Mouse (Mus musculus): ENCODE data around the gene Myrip. TPM values are rescaled to one million over a fixed set of nuclear protein-coding genes. Genes with fewer than 3 reads are reported as not detected.
A peak's percentile ranks its signal among the peaks of the same experiment; 100 is the strongest.
"Not testable (repeated sequence)": the region's sequence is repeated elsewhere in the genome, so short reads cannot be mapped to it uniquely, and the experiment has no call there.

Myrip gene
- total RNA-seq, 2 experiments from 2014 or later, result 0.46 TPM; not detected in 1

DNA sequence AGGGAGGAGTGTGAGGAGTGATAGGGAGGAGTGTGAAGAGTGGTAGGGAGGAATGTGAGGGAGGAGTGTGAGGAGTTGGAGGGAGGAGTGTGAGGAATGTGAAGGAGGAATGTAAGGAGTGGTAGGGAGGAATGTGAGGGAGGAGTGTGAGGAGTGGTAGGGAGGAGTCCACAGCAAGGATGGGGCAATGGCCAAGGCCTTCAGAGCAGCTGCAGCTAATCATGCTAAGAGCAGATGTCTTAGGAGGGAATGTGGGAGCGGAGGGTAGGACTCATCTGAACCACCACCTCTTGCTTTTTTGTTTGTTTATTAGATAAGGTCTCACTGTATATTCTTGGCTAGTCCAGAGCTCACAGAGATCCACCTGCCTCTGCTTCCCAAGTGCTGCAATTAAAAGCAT, 66.2 kb downstream of the Myrip start:
- no peak for ATAC-seq (replicated peaks; ENCODE audit: poor library complexity, severe bottlenecking)

DNA sequence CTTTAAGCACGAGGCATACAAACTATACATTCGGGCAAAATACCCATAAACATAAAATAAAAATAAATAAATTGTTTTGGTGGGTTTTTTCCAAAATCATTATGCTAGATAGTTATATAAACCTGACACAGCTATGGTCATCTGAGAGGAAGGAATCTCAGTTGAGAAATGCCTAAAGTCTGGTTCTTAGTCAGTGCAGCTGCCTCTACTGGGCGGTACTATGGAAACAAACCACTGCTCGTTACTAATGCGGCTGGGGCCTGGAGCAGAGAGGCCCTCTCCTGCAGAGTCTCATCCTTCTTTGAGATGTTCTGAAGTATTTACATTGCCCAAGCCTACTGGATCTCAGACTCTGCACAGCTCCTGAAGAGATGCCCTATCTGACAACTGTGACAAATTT, 70.3 kb downstream of the Myrip start:
- no peak for ATAC-seq (replicated peaks; ENCODE audit: poor library complexity, severe bottlenecking)

DNA sequence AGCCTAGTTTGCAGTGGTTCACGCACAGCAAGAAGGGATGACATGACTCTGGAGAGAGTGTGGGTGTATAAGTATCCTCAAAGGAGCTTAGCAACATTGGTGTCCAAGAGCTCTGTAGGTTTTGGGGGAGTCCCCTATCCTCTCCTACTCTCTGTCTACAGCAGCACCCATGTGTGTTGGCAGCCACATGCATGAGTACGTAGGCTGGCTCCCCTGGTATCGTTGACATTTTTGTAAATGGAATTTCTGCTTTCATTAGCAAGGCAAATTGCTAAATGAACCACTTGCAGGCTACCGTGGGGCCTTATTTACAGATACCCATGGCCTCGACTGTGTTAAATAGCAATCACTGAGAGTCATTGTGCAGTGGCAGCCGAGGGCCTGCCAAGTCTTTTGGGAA, 71.0 kb downstream of the Myrip start:
- ATAC-seq (replicated peaks; ENCODE audit: poor library complexity, severe bottlenecking), result no peak

DNA sequence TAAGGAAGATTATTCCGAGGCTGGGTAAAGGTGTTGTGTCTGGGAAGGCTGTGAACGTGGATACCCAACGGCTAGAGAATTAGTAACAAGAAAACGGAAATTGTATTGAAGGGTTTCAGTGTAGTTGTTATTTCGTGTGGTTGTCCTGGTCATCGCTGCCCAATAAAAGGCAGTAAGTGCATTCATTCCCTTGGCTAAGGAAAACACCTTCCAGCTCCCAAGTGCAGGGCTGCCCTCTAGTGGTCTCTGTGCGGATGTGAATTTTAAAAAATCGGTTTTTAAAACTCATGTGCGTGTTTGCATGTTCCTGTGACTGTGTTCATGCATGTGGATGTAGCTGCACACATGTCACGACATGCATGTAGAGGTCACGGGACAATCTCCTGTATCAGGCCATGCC, 76.4 kb downstream of the Myrip start:
- ATAC-seq (replicated peaks; ENCODE audit: poor library complexity, severe bottlenecking), result peak; percentile 40; the same call in 1 of the 2 replicates

DNA sequence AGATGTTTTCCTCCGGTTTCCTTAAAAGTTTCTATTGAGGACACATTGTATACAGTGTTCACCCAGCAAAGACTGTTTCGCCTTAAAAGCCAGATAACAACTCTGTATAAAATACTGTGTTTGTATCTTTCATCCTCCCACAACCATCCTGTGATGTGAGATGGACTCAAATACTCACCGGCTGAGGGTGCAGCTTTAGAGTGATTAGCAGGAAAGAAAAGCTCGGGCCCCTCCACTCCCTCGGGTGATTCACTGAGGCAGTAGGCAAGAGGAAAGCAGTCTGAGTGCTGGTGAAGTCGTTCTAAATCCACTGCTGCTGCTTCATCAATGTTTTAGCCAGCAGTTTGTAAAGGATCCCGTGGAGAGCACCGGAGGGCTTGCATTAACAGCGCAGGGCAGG, 93.9 kb downstream of the Myrip start:
- ATAC-seq (replicated peaks; ENCODE audit: poor library complexity, severe bottlenecking), result no peak

DNA sequence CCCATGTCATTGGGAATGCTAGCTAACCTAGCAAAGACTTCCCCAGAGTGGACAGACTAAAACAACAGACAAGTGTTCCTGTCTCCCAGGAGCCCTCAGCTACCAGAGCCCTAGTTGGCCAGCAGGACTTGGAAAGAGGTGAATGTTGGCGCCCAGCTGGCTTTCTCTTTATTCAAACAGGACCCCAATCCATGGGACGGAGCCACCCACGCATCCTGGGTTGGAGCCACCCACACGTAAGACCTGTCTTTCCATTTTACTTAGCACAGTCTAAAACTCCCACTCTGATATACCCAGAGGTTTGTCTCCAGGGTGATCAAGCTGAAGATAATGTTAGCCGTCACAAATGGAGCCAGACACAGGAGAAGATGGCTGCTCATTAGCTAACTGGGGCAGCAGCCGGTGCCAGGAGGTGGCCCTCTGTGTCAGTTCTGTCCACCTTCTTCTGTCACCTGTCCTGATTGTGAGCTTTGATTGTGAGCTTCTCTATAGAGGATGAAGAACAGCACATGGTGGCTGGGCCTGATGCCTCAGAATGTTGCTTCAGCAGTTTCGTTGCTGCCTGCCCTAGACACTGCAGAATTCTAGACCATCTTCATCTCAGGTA, 95.4 kb downstream of the Myrip start:
- no peak for ATAC-seq (replicated peaks; ENCODE audit: poor library complexity, severe bottlenecking)

DNA sequence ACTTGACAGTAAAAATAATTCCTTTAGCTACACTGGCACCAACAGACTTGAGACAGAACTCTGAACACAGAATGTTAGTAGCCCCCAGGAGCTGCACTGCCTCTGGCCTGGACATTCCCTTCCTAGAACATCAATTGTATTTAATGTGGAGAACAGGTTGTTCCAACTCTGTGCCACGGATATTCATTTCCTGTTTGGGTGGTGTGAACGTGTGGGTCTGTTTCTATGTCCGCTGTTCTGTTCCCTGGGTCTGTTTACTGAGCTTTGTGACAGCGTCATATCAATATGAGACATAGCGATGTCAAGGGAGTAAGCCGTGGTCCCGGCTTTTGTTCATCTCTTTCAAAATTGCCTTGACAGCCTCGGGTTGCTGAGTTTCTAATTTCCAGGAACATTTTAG, 97.0 kb downstream of the Myrip start:
- no peak for ATAC-seq (replicated peaks; ENCODE audit: poor library complexity, severe bottlenecking)

DNA sequence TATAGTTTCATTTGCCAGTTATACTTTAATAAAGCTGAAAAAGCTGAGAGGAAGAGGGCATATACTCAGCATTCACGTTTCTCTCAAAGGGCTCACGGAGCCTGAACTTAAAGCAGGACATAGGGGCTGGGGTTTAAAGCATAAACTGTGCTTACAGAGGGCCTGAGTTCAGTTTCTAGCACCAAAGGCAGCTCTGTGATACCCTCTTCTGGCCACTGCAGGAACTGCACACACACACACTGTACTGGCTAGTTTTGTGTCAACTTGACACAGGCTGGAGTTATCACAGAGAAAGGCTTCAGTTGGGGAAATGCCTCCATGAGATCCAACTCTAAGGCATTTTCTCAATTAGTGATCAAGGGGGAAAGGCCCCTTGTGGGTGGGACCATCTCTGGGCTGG, 98.2 kb downstream of the Myrip start:
- not testable (repeated sequence) for ATAC-seq (replicated peaks; ENCODE audit: poor library complexity, severe bottlenecking)

DNA sequence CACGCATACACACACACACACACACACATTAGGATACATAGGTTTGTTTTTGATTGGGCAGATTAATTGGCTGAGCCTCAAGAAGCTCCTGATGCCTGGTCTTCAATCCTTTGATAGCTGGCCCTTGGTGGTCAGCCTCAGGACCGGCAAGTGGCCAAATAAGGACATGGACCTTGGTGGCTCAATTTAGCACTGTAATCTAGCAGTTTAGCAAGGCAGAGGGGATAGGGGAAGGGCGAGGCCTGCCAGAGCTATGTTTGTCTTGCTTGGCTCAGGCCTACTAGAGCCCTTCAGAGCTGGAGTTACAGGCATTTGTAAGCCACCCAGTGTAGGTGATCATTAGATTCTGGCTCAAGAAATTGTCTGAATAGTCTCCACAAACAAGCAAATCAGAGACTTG, 101.1 kb downstream of the Myrip start:
- no peak for ATAC-seq (replicated peaks; ENCODE audit: poor library complexity, severe bottlenecking)

DNA sequence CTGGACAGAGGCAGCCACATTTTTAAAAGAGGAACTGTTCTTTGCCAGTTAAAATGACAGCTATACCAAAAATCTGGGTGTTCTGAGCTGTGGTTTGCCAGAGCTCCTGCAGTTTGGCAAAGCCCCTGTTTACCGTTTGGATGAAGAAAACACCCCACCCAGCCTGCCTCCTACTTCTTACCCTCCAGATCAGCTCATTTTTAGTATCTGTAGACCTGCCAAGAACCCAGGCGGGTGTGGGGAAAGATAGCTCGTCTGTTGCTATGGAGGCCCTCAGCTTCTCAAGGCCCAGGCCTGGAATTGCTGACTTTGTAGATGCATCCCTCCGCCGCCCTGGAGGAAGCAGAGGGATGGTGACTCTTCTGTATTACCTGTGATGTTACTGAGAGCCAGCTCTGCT, 102.3 kb downstream of the Myrip start:
- ATAC-seq (replicated peaks; ENCODE audit: poor library complexity, severe bottlenecking), result no peak

DNA sequence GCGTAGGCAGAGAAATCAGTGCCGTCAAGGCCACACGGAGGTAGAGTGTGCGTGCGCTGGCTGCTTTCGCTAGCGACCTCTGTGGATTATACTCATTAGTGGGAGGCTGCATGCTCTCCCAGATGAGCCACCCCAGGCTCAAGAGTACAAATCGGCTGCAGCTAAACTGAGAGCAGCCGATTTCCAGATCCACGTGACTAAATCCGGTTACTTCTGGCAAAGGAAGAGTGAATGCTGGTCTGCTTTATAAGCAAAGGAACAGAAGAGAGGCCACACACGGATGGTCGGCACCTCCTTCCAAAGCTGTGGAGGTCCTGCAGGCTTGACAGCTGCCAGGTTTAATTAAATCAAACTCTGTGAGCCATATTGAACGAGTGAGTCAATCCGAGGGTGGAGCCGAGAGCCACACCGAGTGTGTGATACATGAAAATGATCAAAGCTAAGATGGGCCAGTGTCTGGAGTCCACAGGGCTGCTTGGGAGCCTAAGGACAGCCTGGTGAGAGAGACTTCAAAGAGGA, 108.4 kb downstream of the Myrip start:
- no peak for ATAC-seq (replicated peaks; ENCODE audit: poor library complexity, severe bottlenecking)

DNA sequence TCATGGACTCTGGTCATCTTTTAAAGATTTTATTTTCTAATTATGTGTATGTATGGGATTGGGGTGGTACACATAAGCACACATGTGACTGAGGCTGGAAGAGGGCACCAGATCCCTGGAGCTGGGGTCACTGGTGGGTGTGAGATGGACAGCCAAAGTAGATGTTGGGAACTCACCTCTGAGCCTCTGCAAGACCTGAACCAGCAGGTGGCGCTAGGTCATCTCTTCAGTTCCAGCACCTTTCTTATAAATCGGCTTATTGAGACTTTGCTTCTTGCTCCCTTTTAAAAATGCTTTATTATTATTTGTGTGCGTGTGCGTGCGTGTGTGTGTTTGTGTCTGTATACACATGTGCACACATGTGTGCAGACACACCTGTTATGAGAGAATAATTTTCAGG, 109.1 kb downstream of the Myrip start:
- ATAC-seq (replicated peaks; ENCODE audit: poor library complexity, severe bottlenecking), result peak; percentile 46

DNA sequence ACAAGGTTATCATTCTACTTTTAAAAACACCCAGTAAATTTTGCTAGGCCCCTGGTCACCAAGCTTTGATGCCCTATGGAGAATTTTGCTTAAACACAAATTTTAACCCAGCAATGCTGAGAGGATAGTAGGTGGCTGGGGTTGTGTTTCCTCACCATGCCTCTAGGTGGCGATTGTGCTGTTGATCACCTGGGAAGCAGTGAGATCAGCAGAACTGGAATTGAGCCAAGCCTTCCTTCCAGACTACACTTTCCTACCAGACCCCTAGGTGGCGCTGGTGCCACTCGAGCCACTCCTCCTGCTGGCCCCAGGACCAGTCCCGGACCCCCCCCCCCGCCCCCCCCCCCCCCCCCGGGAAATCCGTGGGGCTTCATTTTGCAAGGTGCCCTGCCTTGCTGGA, 114.2 kb downstream of the Myrip start:
- ATAC-seq (replicated peaks; ENCODE audit: poor library complexity, severe bottlenecking), result peak; percentile 85

DNA sequence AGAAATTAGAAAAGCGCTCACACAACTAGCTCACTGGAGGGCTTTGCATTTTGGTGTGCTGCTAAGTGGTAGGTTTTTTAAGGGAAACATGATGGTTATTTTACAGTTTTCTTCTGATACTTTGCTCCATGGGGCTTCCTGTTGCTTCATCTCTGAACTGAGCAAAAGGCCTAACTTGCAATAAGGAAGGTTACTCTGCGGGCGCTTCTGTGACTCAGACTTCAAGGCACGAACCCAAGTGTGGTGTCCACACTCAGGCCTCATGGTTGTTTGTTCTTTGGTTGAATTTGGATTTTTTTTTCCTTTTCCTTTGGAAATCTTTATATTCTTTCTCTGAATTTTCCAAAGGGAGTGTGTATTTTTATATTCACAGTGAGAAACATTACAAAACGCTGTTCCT, 114.8 kb downstream of the Myrip start:
- ATAC-seq (replicated peaks; ENCODE audit: poor library complexity, severe bottlenecking), result peak; percentile 88

DNA sequence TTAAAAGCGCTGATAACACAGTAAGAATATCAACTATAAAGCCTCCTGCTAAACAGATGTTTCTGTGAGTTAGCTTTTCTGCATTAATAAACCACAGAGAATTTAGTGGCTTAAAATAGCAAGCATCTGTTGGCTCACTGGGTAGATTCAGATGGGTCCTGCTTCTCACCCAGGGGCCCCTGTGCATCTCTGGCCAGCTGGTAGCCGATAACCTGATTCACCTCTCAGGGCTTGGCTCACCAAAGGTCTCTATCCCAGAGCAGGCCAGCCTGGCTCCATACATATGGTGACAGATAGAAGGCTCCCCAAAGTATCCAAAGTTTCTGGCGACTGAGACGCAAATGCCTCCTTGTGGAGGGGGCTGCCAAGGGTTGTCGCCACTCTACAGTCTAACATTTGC, 115.4 kb downstream of the Myrip start:
- no peak for ATAC-seq (replicated peaks; ENCODE audit: poor library complexity, severe bottlenecking)

DNA sequence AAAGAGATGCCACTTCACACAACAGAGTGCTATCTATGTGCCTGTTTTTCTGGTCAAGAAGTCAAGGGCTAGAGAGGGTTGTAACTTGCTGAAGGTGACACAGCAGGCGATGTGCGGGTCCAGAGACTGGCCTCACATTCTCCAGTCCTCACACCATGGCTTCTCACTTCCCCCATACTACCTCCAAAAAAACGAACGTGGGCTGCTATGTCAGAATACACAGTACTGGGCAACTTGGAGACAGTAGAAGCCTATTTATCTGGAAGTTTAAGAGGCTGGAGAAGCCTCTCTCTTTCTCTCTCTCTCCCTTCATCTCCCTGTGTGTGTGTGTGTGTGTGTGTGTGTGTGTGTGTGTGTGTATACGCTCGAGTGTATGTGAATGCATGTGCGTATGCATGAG, 117.3 kb downstream of the Myrip start:
- ATAC-seq (replicated peaks; ENCODE audit: poor library complexity, severe bottlenecking), result no peak

DNA sequence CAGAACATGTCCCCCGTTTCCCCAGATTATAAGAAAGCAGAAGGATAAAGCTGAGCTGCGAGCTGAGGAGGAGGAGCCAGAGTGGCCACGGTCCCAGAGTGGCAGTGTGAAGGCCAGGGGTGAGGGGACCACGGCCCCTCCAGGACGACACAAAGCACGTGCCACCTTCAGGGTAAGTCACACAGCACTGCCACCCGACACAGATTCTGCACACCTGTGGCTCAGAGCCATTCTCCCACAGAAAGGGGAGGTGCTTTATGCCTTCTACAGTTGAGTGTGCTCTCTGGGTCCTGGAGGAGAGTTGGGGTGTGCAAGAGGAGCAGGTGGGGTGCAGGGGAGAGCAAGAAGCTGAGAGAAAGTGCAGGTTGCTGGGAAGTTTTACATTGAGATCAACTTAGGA, 123.3 kb downstream of the Myrip start:
- ATAC-seq (replicated peaks; ENCODE audit: poor library complexity, severe bottlenecking), result no peak

DNA sequence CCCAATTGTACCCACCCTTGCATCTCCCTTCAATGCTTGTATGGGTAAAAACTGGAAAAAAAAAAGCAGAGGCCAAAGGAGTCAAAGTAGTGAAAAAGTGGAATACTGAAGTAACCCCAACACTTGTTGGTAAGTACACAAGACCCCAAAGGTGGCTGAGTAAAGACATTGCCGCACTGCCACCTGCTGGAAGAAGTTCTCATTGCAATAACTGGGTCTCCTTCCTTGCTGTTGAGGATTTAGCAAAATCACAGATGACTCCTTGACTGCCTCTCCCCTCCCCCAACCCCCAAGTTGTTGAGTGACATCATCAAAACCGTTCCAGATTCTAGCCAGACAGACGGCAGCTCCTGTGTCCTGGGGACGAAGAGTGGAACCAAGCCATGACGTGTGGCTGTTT, 124.5 kb downstream of the Myrip start:
- peak; percentile 50 for ATAC-seq (replicated peaks; ENCODE audit: poor library complexity, severe bottlenecking)

DNA sequence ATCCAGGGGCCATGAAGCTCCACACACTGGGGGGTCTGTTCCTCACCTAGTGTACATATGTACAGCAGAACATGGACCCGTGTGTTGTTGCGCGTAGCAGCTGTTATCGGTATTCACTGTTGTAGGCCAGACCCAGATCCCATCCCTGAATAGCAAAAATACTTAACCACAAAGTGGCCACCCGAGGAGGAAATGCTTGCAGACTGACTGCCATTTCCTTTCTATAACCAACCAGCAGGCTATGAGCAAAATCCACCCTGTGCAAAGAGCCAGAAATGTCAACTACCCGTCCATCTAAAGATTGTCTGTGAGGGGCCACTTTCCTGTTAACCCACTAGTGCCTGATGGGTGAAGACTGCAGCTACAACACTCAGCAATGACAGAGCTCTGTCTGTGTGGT, 126.9 kb downstream of the Myrip start:
- no peak; the same call in 1 of the 2 replicates for ATAC-seq (replicated peaks; ENCODE audit: poor library complexity, severe bottlenecking)

DNA sequence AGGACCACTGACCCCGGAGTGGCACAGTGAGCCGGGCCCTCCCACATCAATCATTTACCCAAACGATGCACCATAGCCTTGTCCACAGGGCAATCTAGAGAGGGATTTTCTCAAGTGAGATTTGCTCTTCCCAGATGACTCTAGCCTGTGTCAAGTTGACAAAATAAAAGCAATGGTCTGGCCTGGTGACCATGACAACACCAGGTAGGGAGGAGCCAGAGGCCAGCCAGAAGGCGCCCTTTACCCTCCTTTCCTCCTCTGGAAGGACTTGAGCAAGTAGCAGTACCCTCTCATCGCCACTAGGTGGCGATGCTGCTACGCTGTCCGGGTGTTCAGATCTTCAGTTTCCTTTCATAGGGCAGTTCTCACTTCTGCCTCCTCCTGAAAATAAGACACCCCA, 132.4 kb downstream of the Myrip start:
- peak; percentile 92 for ATAC-seq (replicated peaks; ENCODE audit: poor library complexity, severe bottlenecking)

DNA sequence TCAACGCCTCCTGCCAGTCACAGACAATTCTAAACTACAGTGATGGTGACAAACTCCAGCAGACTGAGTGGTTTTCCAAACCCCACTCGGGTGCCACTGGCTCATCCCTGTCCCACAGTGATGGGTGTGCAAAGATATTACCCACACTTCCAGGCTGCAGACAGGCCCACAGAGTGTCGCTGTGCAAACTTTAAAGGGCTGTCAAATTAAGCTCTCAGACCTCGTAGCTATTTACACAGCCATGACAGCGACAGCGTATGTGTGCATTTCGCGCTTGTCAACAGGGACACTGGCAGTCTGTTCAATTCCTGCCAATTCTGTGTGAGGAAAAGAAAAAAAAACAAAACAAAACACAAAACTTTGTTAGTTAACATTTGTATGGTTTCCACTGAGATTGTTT, 134.5 kb downstream of the Myrip start:
- no peak for ATAC-seq (replicated peaks; ENCODE audit: poor library complexity, severe bottlenecking)

DNA sequence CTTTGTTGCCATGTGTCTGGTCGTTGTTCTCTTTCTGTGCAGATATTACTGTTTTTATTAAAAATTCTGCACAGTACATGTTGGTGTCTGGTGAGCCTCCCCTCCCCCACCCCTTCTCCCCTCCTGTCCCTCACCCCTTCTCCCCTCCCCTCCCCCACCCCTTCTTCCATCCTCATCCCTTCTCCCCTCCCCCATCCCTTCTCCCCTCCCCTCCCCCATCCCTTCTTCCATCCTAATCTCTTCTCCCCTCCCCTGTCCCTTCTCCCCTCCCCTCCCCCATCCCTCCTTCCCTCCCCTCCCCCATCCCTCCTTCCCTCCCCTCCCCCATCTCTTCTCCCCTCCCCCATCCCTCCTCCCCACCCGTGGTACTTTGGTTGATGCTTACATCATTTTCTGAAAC, 135.5 kb downstream of the Myrip start:
- ATAC-seq (replicated peaks; ENCODE audit: poor library complexity, severe bottlenecking), result no peak

Data from granulocyte monocyte progenitor cell, adult 5-6 weeks (primary cell).